Mouse (Mus musculus): ENCODE data around the gene Rars2. TPM values are rescaled to one million over a fixed set of nuclear protein-coding genes. Genes with fewer than 3 reads are reported as not detected.

The Rars2 gene
- 10 to 100 TPM; 43.9 to 63.6 TPM for polyA plus RNA-seq (2017; shearing (Covaris generic))

GRCm38 (mm10) chr4:34614630-34615094 is at the start of gene Rars2, which contains the start of gene Orc3:
TSS of gene Rars2 (plus strand) at chr4:34614957.
TSS of gene Orc3 (minus strand) at chr4:34614944.

GRCm38 (mm10) chr4:34686874-34687567 is 72.3 kb downstream of the Rars2 start, which contains the start of gene Slc35a1:
TSS of gene Slc35a1 (minus strand) at chr4:34687438.

Other genes starting within 250 kb of the Rars2 start
- 10 to 100 TPM; 84.2 to 87.6 TPM for gene Akirin2, start 64.0 kb upstream of the Rars2 start, polyA plus RNA-seq (2017; shearing (Covaris generic))
- gene Orc3, start within 50 bp of the Rars2 start, polyA plus RNA-seq (2017; shearing (Covaris generic)) = 100 to 1,000 TPM in 1 of 2 experiments, 10 to 100 TPM in 1; 88.3 to 109 TPM
- gene Slc35a1, start 72.5 kb downstream of the Rars2 start, polyA plus RNA-seq (2017; shearing (Covaris generic)) = 10 to 100 TPM; 26.9 to 30.6 TPM
- under 1 TPM in 1 of 2 experiments, not detected in 1; 0.69 TPM for gene Cfap206, start 115.2 kb downstream of the Rars2 start, polyA plus RNA-seq (2017; shearing (Covaris generic))
- not detected for gene Gm136, start 141.3 kb downstream of the Rars2 start, polyA plus RNA-seq (2017; shearing (Covaris generic))
- gene Smim8, start 163.5 kb downstream of the Rars2 start, polyA plus RNA-seq (2017; shearing (Covaris generic)) = 10 to 100 TPM; 54.0 to 56.3 TPM